Mouse (Mus musculus): ENCODE data around the gene Akap11.
"Not testable (repeated sequence)": the region's sequence is repeated elsewhere in the genome, so short reads cannot be mapped to it uniquely, and the experiment has no call there.

Gene Akap11

GRCm38 (mm10) chr14:78536281-78537165 is at the start of gene Akap11:
Akap11 (minus strand) TSS chr14:78536808.
- peak; percentile 97 for DNase-seq

- DNase-seq, result no peak
These were observed 47.6 kb upstream of the Akap11 start for GRCm38 (mm10) chr14:78584222-78584621.

- no peak for DNase-seq
These were observed 46.6 kb upstream of the Akap11 start for GRCm38 (mm10) chr14:78583168-78583567.

- DNase-seq, result no peak
These were observed 39.3 kb upstream of the Akap11 start for GRCm38 (mm10) chr14:78575899-78576298.

GRCm38 (mm10) chr14:78568410-78568809 is 31.8 kb upstream of the Akap11 start:
- no peak for DNase-seq

GRCm38 (mm10) chr14:78566431-78566830 is 29.8 kb upstream of the Akap11 start:
- DNase-seq, result no peak

- no peak for DNase-seq
These were observed 27.7 kb upstream of the Akap11 start for GRCm38 (mm10) chr14:78564292-78564691.

GRCm38 (mm10) chr14:78563211-78563610 is 26.6 kb upstream of the Akap11 start:
- no peak for DNase-seq

GRCm38 (mm10) chr14:78562121-78562520 is 25.5 kb upstream of the Akap11 start:
- no peak for DNase-seq

GRCm38 (mm10) chr14:78559042-78559441 is 22.4 kb upstream of the Akap11 start:
- DNase-seq, result no peak

- DNase-seq, result not testable (repeated sequence)
These were observed 18.2 kb upstream of the Akap11 start for GRCm38 (mm10) chr14:78554830-78555229.

- DNase-seq, result no peak
These were observed 17.1 kb upstream of the Akap11 start for GRCm38 (mm10) chr14:78553661-78554060.

- DNase-seq, result peak; percentile 46
These were observed 12.2 kb upstream of the Akap11 start for GRCm38 (mm10) chr14:78548807-78549206.

- peak; percentile 53 for DNase-seq
These were observed 4.7 kb upstream of the Akap11 start for GRCm38 (mm10) chr14:78541319-78541718.

GRCm38 (mm10) chr14:78539821-78540220 is 3.2 kb upstream of the Akap11 start:
- DNase-seq, result no peak

GRCm38 (mm10) chr14:78538572-78539320 is 2.1 kb upstream of the Akap11 start:
- no peak for DNase-seq

- no peak for DNase-seq
These were observed 943 bp upstream of the Akap11 start for GRCm38 (mm10) chr14:78537551-78537950.

- no peak for DNase-seq
These were observed 1.2 kb downstream of the Akap11 start for GRCm38 (mm10) chr14:78535366-78535765.

GRCm38 (mm10) chr14:78534651-78535050 is 2.0 kb downstream of the Akap11 start:
- no peak for DNase-seq

GRCm38 (mm10) chr14:78533701-78534100 is 2.9 kb downstream of the Akap11 start:
- DNase-seq, result no peak

GRCm38 (mm10) chr14:78532345-78532744 is 4.3 kb downstream of the Akap11 start:
- DNase-seq, result peak; percentile 19

- DNase-seq, result no peak
These were observed 6.4 kb downstream of the Akap11 start for GRCm38 (mm10) chr14:78530256-78530655.

- peak; percentile 6 for DNase-seq
These were observed 7.9 kb downstream of the Akap11 start for GRCm38 (mm10) chr14:78528461-78529425.
